Mouse (Mus musculus) CH12.LX (cell line): ENCODE data around the gene Hs3st3a1. TPM values are rescaled to one million over a fixed set of nuclear protein-coding genes. Genes with fewer than 3 reads are reported as not detected.

ENCODE experiments used
- DNase-seq: peaks from one replicate; pipeline ENCODE4 v3.0.0-alpha.2; 2013; ENCODE audit errors: extremely low read depth
- H3K27ac ChIP-seq: 2 replicates; pipeline ENCODE4 v1.5.1; 2012; ENCODE audit warnings: low read depth, mild to moderate bottlenecking, control low read depth, moderate library complexity; ENCODE audit not compliant: insufficient read depth
- H3K27me3 ChIP-seq: replicated peaks from 2 replicates; pipeline ENCODE3; 2012; ENCODE audit warnings: inconsistent platforms
- H3K36me3 ChIP-seq, 2 experiments: replicated peaks in 1 of 2; 2 replicates each; pipeline versions ENCODE3 to v1.6.1; 2012; ENCODE audit warnings: inconsistent platforms in 1 of 2, low read length in 1 of 2, mild to moderate bottlenecking in 1 of 2, mixed read lengths in 1 of 2, moderate library complexity in 1 of 2; ENCODE audit not compliant: control insufficient read depth in 1 of 2, insufficient read depth in 1 of 2
- H3K4me1 ChIP-seq, 2 experiments: 2 replicates each; pipeline ENCODE4 v1.6.1; 2012; ENCODE audit warnings: inconsistent platforms in 1 of 2, moderate library complexity in 1 of 2; ENCODE audit not compliant: insufficient read depth in 2 of 2, control insufficient read depth in 1 of 2
- H3K4me2 ChIP-seq: 2 replicates; pipeline ENCODE4 v1.6.1; 2012; ENCODE audit warnings: low read depth, mild to moderate bottlenecking, control low read depth; ENCODE audit not compliant: poor library complexity, insufficient read depth, severe bottlenecking
- H3K4me3 ChIP-seq, 3 experiments: fragments of 150-350 bp in 1 of 3; sonication (generic) in 1 of 3; replicated peaks in 1 of 3; 2 replicates each; pipeline versions ENCODE3 to v1.5.1; 2011 to 2012; ENCODE audit warnings: low read depth in 2 of 3, low read length in 2 of 3, mild to moderate bottlenecking in 2 of 3, moderate library complexity in 2 of 3, control low read depth in 1 of 3, improper control_type of control experiment in 1 of 3, inconsistent platforms in 1 of 3, mixed read lengths in 1 of 3; ENCODE audit not compliant: poor library complexity in 1 of 3
- H3K79me2 ChIP-seq: replicated peaks from 2 replicates; pipeline ENCODE4 v1.6.1; 2012; ENCODE audit warnings: mild to moderate bottlenecking, moderate library complexity; ENCODE audit not compliant: control insufficient read depth, poor library complexity, insufficient read depth, severe bottlenecking; ENCODE audit errors: extremely low read depth
- H3K9ac ChIP-seq: 2 replicates; pipeline ENCODE4 v1.6.1; 2012; ENCODE audit warnings: low read depth, mild to moderate bottlenecking, control low read depth, moderate library complexity; ENCODE audit not compliant: insufficient read depth
- H3K9me3 ChIP-seq: replicated peaks from 2 replicates; pipeline ENCODE3; 2012; ENCODE audit warnings: low read length, inconsistent platforms, mixed read lengths
- BHLHE40 ChIP-seq: IDR thresholded peaks from 2 replicates; pipeline ENCODE4 v1.6.1; 2011; ENCODE audit warnings: mild to moderate bottlenecking, low read depth, low read length, improper control_type of control experiment
- CHD1 ChIP-seq: IDR thresholded peaks from 2 replicates; pipeline ENCODE4 v1.6.1; 2012; ENCODE audit warnings: low read depth, low read length, improper control_type of control experiment, inconsistent platforms
- CHD2 ChIP-seq: IDR thresholded peaks from 2 replicates; pipeline ENCODE4 v1.6.1; 2011; ENCODE audit warnings: low read length, improper control_type of control experiment
- E2F4 ChIP-seq: IDR thresholded peaks from 2 replicates; pipeline ENCODE4 v1.6.1; 2011; ENCODE audit warnings: low read depth, low read length, improper control_type of control experiment; ENCODE audit not compliant: insufficient replicate concordance
- ELF1 ChIP-seq: IDR thresholded peaks from 2 replicates; pipeline ENCODE4 v1.6.1; 2014; ENCODE audit warnings: low read depth, mild to moderate bottlenecking, inconsistent platforms, low read length, improper control_type of control experiment
- EP300 ChIP-seq: IDR thresholded peaks from 2 replicates; pipeline ENCODE4 v1.6.1; 2011; ENCODE audit warnings: low read length, improper control_type of control experiment
- JUN ChIP-seq: IDR thresholded peaks from 2 replicates; pipeline ENCODE4 v1.6.1; 2011; ENCODE audit warnings: low read depth, mild to moderate bottlenecking, low read length, improper control_type of control experiment, moderate library complexity; ENCODE audit not compliant: insufficient read depth
- JUND ChIP-seq: conservative IDR thresholded peaks from 2 replicates; pipeline ENCODE4 v1.6.1; 2011; ENCODE audit warnings: low read depth, low read length, improper control_type of control experiment
- KAT2A ChIP-seq: IDR thresholded peaks from 2 replicates; pipeline ENCODE4 v1.6.1; 2012; ENCODE audit warnings: low read length, improper control_type of control experiment, inconsistent platforms; ENCODE audit not compliant: insufficient replicate concordance
- MAX ChIP-seq: IDR thresholded peaks from 2 replicates; pipeline ENCODE4 v1.6.1; 2011; ENCODE audit warnings: low read length, improper control_type of control experiment
- MAZ ChIP-seq: IDR thresholded peaks from 2 replicates; pipeline ENCODE4 v1.6.1; 2012; ENCODE audit warnings: low read depth, mild to moderate bottlenecking, inconsistent platforms, low read length, improper control_type of control experiment, moderate library complexity
- MYC ChIP-seq: IDR thresholded peaks from 2 replicates; pipeline ENCODE4 v1.6.1; 2011; ENCODE audit warnings: low read depth, mild to moderate bottlenecking, improper control_type of control experiment, low read length
- NELFE ChIP-seq: IDR thresholded peaks from 2 replicates; pipeline ENCODE4 v1.6.1; 2011; ENCODE audit warnings: low read depth, low read length, improper control_type of control experiment
- PAX5 ChIP-seq: IDR thresholded peaks from 2 replicates; pipeline ENCODE4 v1.6.1; 2012; ENCODE audit warnings: low read length, inconsistent platforms, mixed read lengths
- POLR2A ChIP-seq: IDR thresholded peaks from 2 replicates; pipeline ENCODE4 v1.6.1; 2011; ENCODE audit warnings: low read depth, mild to moderate bottlenecking, improper control_type of control experiment, low read length
- POLR2AphosphoS2 ChIP-seq: IDR thresholded peaks from 2 replicates; pipeline ENCODE4 v1.6.1; 2011; ENCODE audit warnings: low read depth, low read length, improper control_type of control experiment
- RAD21 ChIP-seq: IDR thresholded peaks from 2 replicates; pipeline ENCODE4 v1.6.1; 2011; ENCODE audit warnings: low read depth, mild to moderate bottlenecking, low read length, improper control_type of control experiment, moderate library complexity
- SMC3 ChIP-seq: IDR thresholded peaks from 2 replicates; pipeline ENCODE4 v1.6.1; 2011; ENCODE audit warnings: low read depth, low read length, improper control_type of control experiment
- TBP ChIP-seq: conservative IDR thresholded peaks from 2 replicates; pipeline ENCODE4 v1.6.1; 2011; ENCODE audit warnings: low read depth, low read length, improper control_type of control experiment
- USF1 ChIP-seq: IDR thresholded peaks from 2 replicates; pipeline ENCODE4 v1.6.1; 2014; ENCODE audit warnings: low read depth, mild to moderate bottlenecking, inconsistent platforms, low read length, improper control_type of control experiment
- USF2 ChIP-seq: conservative IDR thresholded peaks from 2 replicates; pipeline ENCODE4 v1.6.1; 2011; ENCODE audit warnings: low read depth, low read length, improper control_type of control experiment
- ZC3H11A ChIP-seq: IDR thresholded peaks from 2 replicates; pipeline ENCODE4 v1.6.1; 2012; ENCODE audit warnings: low read depth, mild to moderate bottlenecking, inconsistent platforms, low read length, improper control_type of control experiment
- ZNF384 ChIP-seq: IDR thresholded peaks from 2 replicates; pipeline ENCODE4 v1.6.1; 2012; ENCODE audit warnings: low read depth, low read length, improper control_type of control experiment, inconsistent platforms
- dilution Hi-C: fragments of 300-500 bp; cut with MboI; formaldehyde crosslinking; loops from 2 replicates; pipeline ENCODE4 v1.14.3; 2020; ENCODE audit warnings: low sequenced_read_pairs; ENCODE audit not compliant: extremely low pct_unique_long_range_greater_than_20kb, extremely low pct_ligation_motif_present
- in situ Hi-C: fragments of 300-500 bp; cut with MboI; formaldehyde crosslinking; loops from 3 replicates; pipeline ENCODE4 v1.14.3; 2019; ENCODE audit warnings: low sequenced_read_pairs, low pct_ligation_motif_present, low pct_unique_long_range_greater_than_20kb, mixed read lengths
- polyA plus RNA-seq: library from polyadenylated mRNA; unstranded; fragments of >175 nt; gene quantifications from 2 replicates; pipeline ENCODE4 v1.2.1, GENCODE M21; 2012; ENCODE audit warnings: low read depth; ENCODE audit not compliant: insufficient read length
- total RNA-seq, 2 experiments: library from RNA; depleted of rRNA; stranded (reverse); fragments of 300-350 nt in 1 of 2; fragments of >200 nt in 1 of 2; gene quantifications; 2 replicates each; pipeline ENCODE4 v1.2.3; 2012 to 2014

Hs3st3a1 gene
- total and polyA plus RNA-seq, 3 experiments, result not detected

GRCm38 (mm10) chr11:64489587-64490433 lies 54.7 kb downstream of the Hs3st3a1 start:
- Histone ChIP-seq H3K36me3 (no peaks in the 10 kb centered on the region), H3K4me3 (no peak overlapping the region), H3K9ac (no peak overlapping the region), H3K27me3 (no peaks in the 10 kb centered on the region), H3K27ac (no peak overlapping the region), H3K4me1 (no peaks in the 10 kb centered on the region), H3K4me2 (no peak overlapping the region), H3K79me2 (no peaks in the 10 kb centered on the region), H3K9me3 (no peaks in the 10 kb centered on the region)
- DNase-seq, result no peak
- dilution Hi-C loops (no loop called here), in situ Hi-C loops (loop anchor here (25.0 kb wide), 1 partner anchor 222 kb away; no protein-coding TSS in a partner anchor)
- no peak for TF ChIP-seq JUN
- TF ChIP-seq NELFE, result no peak
- TF ChIP-seq ZNF384, result no peak
- TF ChIP-seq EP300, result no peak
- TF ChIP-seq KAT2A, result no peak
- no peak for TF ChIP-seq USF1
- no peak for TF ChIP-seq POLR2AphosphoS2
- no peak for TF ChIP-seq MYC
- TF ChIP-seq ELF1, result no peak
- TF ChIP-seq ZC3H11A, result no peak
- no peak for TF ChIP-seq POLR2A
- no peak for TF ChIP-seq USF2
- no peak for TF ChIP-seq MAZ
- no peak for TF ChIP-seq RAD21
- no peak for TF ChIP-seq CHD2
- no peak for TF ChIP-seq CHD1
- TF ChIP-seq JUND, result no peak
- TF ChIP-seq SMC3, result no peak

GRCm38 (mm10) chr11:64494448-64494847 lies 59.3 kb downstream of the Hs3st3a1 start:
- TF ChIP-seq KAT2A (no peak), RAD21 (no peak), MAX (no peak), CHD1 (no peak), E2F4 (no peak), TBP (no peak), POLR2A (no peak), PAX5 (no peak), USF1 (no peak), BHLHE40 (no peak), POLR2AphosphoS2 (no peak), ZC3H11A (no peak), ZNF384 (no peak), CHD2 (no peak)
- Histone ChIP-seq H3K4me2 (no peak overlapping the region), H3K4me1 (peaks cover 3 to 23% of the 10 kb centered on the region in 2 experiments), H3K9me3 (no peaks in the 10 kb centered on the region), H3K27me3 (no peaks in the 10 kb centered on the region), H3K9ac (no peak overlapping the region), H3K27ac (no peak overlapping the region), H3K79me2 (no peaks in the 10 kb centered on the region), H3K36me3 (no peaks in the 10 kb centered on the region), H3K4me3 (no peak overlapping the region)
- in situ Hi-C loops (loop anchor here (25.0 kb wide), 1 partner anchor 218 kb away; no protein-coding TSS in a partner anchor), dilution Hi-C loops (no loop called here)
- DNase-seq, result no peak
